Mouse (Mus musculus) heart, postnatal 14 days (tissue): ENCODE measurements around the gene Maml3. TPM values are rescaled to one million over a fixed set of nuclear protein-coding genes. Genes with fewer than 3 reads are reported as not detected.

ENCODE experiments used
- DNase-seq, 2 experiments: peaks; one replicate each; pipeline ENCODE4 v3.0.0; 2021 to 2022
- intact Hi-C: fragments of 180-260 bp; cut with DNase I; formaldehyde crosslinking; loops from one replicate; pipeline ENCODE4 v1.15.1; 2025
- total RNA-seq, 2 experiments: library from RNA; stranded (reverse); gene quantifications; 2 replicates each; pipeline ENCODE4 v1.2.3; 2021

Gene Maml3
- total RNA-seq, 2 experiments from 2014 or later, result 3.7 to 5.0 TPM

- no peak for DNase-seq
- intact Hi-C loops, result loop anchor here (5.0 kb wide), 3 partner anchors 35 to 190 kb away; no protein-coding TSS in a partner anchor
Observed at GRCm38 (mm10) chr3:51702701-51703286, 402.1 kb downstream of the Maml3 start.

DNA sequence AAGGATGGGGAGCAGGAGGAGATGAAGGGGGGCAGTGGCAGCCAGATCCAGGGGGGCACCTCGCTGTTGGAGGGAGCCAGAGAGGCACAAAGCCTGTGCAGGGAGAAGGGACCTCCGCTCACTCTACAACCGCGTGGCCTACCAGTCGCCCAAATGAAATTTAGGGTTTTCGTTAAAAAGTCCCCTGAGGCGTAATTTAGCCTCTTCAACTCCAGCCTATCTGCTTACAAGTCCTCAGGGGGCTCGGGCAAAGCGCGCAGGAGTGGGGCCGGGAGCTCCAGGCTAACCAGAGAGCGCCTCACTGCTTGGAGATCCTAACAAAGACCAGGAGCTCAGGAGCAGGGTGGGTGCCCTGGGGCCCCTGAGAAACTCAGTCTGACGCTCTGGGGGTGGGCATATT lies 402.9 kb downstream of the Maml3 start:
- DNase-seq, result peak; percentile 7 to 10
- intact Hi-C loops, result loop anchor here (2.0 to 5.0 kb wide), 6 partner anchors 35 to 541 kb away; partner anchors contain the start of gene Maml3

DNA sequence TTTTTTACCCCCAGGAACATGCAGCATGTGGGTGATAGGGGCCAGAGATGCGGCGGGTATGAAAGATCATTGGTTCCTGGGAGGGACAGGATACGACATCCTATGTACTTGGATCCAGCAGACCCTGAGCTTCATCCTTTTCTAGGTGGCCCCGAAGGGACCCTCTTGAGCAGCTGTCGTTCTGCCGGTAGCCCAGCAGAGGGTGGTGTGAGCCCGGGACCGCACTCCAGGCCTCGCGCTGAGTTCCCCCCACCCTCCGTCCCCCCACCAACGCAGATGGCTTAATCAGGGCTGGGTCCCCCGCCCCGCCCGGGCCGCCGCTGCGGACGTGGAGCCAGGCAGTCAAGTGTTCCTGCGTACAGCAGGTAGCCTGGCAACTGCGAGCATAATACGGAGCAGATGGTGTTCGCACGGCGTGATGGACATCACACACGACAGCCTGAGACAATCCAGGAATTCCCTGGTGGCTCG lies 403.6 kb downstream of the Maml3 start:
- DNase-seq, result peak; percentile 84 to 86
- intact Hi-C loops, result loop anchor here (2.0 to 5.0 kb wide), 6 partner anchors 36 to 541 kb away; partner anchors contain the start of gene Maml3

GRCm38 (mm10) chr3:51700731-51701280 lies 404.1 kb downstream of the Maml3 start:
- DNase-seq, result no peak

DNA sequence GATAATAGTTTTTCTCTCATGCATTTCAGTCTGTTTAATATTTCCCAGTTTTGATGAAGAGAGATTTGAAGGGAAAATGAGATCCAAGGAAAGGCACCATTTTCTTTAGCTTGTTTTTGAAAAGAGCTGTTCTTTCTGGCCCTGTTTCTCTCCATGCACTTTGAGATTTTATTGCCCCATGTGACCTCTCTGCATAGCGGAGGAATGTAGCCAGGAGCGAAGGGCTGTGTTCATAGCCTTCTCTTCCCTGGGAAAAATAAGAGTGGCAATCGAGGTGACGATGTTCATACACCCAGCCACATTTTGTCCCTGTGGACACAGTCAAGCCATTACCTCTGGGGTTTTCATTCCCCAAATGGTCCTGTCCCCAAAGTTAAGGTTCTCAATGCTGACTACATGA lies 404.8 kb downstream of the Maml3 start:
- DNase-seq, result no peak
- intact Hi-C loops, result loop anchor here (2.0 to 5.0 kb wide), 6 partner anchors 37 to 543 kb away; partner anchors contain the start of gene Maml3

More at GRCm38 (mm10) chr3:51700731-51701280, 404.1 kb downstream of the Maml3 start:
- intact Hi-C loops, result loop anchor here (2.0 to 5.0 kb wide), 6 partner anchors 36 to 542 kb away; partner anchors contain the start of gene Maml3

DNA sequence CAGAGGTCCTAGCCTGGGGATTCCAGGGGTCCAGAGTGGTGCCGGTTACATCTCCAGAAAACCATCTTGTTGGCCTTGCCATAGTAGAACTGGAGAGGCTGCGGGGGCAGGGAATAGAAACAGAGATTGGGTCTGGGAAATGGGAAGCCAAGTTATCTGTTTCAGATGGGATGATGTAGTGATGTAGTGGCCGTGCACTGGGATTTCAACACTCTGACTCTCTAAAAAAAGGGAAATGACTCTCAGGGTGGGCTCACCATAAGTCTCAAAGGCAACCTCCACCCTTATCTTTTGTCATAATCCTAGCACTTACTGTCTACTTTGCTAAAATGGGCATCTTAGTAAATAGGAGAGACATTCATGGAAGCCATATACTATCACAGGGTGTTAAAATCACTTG lies 406.9 kb downstream of the Maml3 start:
- no peak for DNase-seq
- intact Hi-C loops, result no loop called here

GRCm38 (mm10) chr3:51695713-51696112 lies 409.2 kb downstream of the Maml3 start:
- DNase-seq, result no peak
- intact Hi-C loops, result no loop called here

- no peak for DNase-seq
- intact Hi-C loops, result no loop called here
Observed at GRCm38 (mm10) chr3:51694576-51694975, 410.3 kb downstream of the Maml3 start.

GRCm38 (mm10) chr3:51693196-51693595 lies 411.7 kb downstream of the Maml3 start:
- no peak for DNase-seq

DNA sequence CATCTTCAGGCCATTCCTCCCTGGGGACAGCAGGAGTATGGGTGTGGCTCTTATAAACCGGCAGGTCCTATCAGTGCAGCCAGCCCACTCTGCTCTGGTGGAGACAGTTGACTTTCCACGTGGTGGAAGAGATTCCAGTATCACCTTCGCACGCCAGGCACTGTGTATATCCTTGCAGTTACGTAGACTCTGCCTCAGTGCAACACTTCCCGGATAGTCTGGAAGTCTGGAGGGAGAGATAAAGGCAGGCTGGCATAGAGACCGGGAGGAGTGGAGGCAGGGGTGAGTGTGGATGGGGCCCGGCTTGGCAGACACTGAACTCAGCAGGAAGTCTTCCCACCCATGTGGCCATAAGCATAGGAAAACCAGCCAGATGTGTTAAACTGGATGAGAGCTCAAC lies 416.2 kb downstream of the Maml3 start:
- intact Hi-C loops, result no loop called here

More at GRCm38 (mm10) chr3:51693196-51693595, 411.7 kb downstream of the Maml3 start:
- intact Hi-C loops, result no loop called here

GRCm38 (mm10) chr3:51686791-51687190 lies 418.1 kb downstream of the Maml3 start:
- intact Hi-C loops, result no loop called here
- no peak for DNase-seq

More for the DNA sequence above, 416.2 kb downstream of the Maml3 start:
- DNase-seq, result no peak

- intact Hi-C loops, result no loop called here
Observed at GRCm38 (mm10) chr3:51686316-51686715, 418.6 kb downstream of the Maml3 start.

GRCm38 (mm10) chr3:51685539-51685938 lies 419.3 kb downstream of the Maml3 start:
- intact Hi-C loops, result no loop called here
- DNase-seq, result no peak

More at GRCm38 (mm10) chr3:51686316-51686715, 418.6 kb downstream of the Maml3 start:
- no peak for DNase-seq

DNA sequence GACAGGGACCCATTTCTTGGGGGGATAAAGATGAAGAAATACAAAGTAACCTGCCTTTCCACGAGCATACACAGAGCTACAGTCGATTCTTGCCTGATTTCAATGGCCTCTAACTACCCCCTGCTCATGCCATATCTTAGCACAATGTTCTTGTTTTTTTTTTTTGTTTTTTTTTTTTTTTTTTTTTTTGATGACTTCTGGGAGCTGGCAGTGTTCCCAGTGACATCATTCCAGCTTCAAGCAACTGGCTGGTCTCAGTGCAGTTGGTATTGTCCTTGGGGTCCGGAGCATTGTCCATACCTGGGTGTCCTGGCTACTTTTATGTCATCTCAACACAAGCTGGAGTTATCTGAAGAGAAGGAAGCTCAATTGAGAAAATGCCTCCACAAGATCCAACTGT lies 429.9 kb downstream of the Maml3 start:
- intact Hi-C loops, result no loop called here
- no peak for DNase-seq

DNA sequence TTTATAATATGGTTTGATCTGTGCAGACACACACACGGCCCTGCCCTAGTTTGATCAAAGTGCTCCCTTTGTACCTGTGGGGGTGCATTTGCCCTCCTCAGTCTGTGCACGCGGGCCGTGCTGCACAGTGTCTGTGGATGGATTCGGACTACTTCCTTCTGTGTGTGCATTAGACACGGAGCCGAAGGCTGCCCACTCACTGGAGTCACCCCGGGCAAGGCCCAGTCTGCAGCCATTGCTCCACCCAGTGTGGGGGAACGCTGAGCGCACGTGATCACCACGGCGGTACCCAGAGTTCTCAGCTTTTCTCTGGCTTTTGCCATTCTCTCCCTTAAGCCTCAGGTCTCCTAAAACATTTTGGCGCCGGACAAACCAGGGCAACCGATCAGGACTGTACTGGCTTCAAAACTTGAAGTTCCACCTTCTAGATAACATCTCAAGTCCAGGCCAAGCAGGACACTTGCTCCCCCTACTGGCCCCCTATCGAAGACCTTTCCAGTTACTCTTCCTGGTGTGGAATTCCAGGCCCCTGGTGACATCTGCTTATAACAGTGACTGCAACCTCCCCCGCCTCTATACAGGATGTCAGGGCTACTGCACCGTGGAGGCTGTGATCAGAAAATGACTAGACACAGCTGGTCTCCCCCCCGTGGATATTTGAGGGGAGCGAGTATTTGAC lies 431.3 kb downstream of the Maml3 start:
- peak; percentile 61 to 75 for DNase-seq
- intact Hi-C loops, result no loop called here

DNA sequence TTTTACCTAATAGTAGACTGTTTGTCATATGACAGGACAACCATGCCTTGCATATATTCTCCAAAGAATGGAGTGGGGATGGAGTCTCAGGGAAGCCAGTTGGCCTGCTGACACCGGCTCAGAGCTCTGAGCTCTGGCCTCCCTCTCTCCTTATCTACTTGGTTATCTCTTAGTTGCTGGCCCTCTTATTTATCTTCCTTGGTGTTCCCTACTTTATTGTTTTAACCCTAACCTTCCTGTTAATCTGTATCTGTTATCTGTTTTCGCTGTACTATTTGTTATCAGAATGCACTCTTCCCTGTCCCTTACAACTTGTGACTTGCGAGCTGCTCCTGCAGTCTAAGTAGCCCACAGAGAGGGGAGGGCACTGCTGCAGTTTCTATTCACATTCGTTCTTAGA lies 432.2 kb downstream of the Maml3 start:
- DNase-seq, result no peak
- intact Hi-C loops, result no loop called here

- intact Hi-C loops, result no loop called here
Observed at GRCm38 (mm10) chr3:51671071-51671469, 433.8 kb downstream of the Maml3 start.

DNA sequence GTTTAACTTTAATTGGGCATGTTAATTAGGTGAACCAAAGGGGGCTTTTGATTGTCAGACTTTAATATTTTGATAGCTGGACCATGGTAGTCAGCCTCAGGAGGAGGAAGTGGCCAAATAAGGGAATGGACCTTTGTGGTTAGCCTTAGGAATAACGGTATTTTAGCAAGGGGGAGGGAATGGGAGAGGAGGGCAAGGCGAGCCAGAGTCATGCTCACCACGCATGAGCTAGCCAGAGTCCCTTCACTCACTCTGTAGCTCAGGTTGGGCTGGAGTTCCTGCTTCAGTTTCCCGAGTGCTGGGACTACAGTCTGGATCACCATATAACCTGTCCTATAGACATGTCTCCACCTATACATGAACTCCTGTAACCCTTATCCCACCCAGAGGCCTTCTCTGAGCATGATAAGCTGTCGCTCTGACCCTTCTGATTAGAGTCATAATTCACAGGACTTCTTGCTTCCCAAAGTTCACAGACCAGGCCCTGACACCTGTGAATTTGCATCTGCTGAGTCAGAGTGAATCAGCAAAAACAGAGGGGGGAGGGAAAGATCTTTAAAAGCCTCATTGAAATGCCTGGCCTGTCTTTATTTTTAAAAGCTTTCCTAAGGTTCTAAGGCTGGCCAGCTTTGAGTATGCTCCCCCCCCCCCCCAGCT lies 434.3 kb downstream of the Maml3 start:
- intact Hi-C loops, result no loop called here
- no peak for DNase-seq

More at GRCm38 (mm10) chr3:51671071-51671469, 433.8 kb downstream of the Maml3 start:
- DNase-seq, result no peak

GRCm38 (mm10) chr3:51668607-51669006 lies 436.3 kb downstream of the Maml3 start:
- no peak for DNase-seq
- intact Hi-C loops, result no loop called here

- DNase-seq, result no peak
- intact Hi-C loops, result no loop called here
Observed at GRCm38 (mm10) chr3:51662557-51662956, 442.3 kb downstream of the Maml3 start.
